Mouse (Mus musculus): ENCODE measurements at regions not wholly inside any gene's neighbourhood (a gene's known extent, or its start where the extent isn't known, plus 50 kb on each side); places are given as distances from the start of the nearest gene placed in this dataset.

DNA sequence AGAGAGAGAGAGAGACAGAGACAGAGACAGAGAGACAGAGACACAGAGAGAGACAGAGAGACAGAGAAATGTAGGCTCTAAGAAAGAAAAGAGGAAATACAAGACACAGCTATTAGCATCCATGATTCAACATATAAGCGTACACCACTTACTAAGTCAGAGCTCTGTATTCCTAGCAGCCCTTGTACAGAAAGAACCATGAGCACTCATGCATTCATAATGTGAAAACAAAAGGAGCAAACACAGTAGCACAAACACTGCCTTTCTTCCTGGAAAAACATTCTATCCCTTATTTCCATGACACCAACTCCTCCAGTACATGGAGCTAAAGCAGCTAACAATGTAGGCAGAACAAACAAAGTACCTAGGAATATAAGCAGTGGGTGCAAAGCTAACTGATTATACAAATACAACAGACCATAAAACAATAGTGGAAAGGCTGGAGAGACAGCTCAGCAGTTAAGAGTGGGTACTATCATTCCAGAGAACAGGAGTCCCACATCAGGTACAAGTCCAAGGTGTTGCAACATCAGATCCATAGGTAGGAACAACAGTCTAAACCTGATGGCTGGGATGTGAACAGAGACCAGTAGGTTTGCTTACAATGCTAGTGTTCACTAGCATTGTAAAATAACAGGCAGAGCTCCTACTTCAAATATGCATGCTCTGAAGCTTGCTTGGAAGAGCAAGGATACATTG lies 58.7 kb upstream of the Tbl1x start:
- Histone ChIP-seq H3K4me3 (no peak overlapping the region), H3K27ac (no peak overlapping the region)
- intact Hi-C loops (cut with DNase I): no loop called here
- no peak for DNase-seq
- TF ChIP-seq CTCF (IDR thresholded peaks at IDR 0.05): no peak

Data from gastrocnemius, adult 2 months (tissue).